Mouse (Mus musculus): ENCODE data around the gene Cd5. TPM values are rescaled to one million over a fixed set of nuclear protein-coding genes. Genes with fewer than 3 reads are reported as not detected.

The Cd5 gene
- total RNA-seq (2021), result 0.12 TPM in 1 of 2 replicates, not detected in the other
- long read RNA-seq, result 0 reads

DNA sequence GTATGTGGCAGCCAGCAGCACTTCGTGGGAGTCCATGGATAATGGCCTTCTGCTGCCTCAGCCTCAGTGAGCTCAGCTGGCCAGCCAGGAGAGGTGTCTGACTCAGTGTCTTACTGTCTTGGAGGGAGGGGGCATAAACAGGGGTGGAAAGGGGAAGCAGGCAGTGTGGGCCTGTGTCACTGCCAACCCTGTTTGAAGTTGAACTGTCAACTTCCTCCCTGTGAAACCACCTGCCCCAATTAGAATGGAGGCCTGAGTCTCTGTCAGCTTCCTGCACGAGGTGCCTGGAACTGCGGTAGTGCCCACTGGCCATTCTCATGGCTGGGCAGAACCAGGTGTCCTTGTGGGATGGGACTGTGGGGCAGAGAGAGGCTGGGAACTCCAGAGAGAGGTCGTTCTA lies at the start of gene Cd5:
Gene Cd5, minus strand, starts transcription at position 192 of the 400 bp plus-strand sequence.
- no peak for DNase-seq

DNA sequence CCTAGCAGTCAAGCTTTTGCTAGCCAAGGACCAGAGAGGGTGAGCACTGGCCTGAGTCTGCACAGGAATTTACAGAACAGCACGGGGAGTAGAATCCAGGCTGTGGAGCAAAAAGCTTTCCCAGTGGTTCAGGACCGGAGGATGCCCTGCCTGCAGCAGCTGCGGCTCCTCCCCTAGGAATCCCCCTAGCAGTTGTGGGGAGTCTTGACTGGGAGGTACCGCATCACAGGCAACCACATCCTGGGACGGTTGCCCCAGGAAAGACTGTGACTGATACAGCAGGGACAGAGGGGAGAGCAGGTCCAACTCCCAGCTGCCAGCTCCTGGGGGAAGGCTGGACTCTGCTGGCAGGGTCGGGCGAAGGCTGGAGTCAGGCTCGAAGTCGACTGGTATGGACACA lies 49.4 kb upstream of the Cd5 start:
- no peak for DNase-seq

DNA sequence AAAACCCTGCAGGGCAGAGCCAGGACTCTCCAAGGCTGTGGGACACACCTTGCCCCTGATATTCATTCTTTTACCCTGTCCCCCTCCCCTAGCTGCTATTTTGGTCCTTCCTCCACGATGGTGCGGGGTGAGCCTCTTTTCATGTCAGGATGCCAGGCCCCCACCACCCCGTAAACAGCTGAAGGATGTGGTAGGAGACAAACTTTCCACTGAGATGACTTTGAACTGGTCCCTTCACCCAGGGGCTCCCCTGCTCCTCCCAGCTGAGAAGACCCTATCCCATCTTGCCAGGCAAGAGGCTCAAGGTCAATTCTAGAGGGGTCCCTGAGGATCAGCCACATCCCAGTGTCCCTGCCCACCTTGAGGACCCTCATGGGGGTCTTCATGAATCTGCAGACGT lies 48.6 kb upstream of the Cd5 start:
- DNase-seq, result no peak

DNA sequence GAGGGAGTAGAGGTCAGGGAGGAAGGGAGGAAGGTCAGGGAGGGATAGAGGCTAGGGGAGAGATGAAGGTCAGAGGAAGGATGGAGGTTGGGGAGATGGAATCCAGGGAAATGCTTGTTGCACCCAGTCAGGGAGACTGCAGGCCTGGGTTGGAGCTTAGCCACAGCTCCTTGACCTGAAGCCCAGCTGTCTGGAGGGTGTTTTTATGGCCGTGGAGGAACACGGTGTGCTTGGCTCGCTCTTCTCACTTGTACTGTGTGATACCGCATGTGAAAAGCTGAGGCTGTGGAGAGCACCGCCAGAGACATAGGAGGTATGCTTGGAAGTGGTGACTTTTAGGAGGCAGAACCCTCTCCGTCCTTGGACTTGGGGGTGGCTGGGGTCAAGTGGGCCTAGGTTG lies 48.0 kb upstream of the Cd5 start:
- no peak for DNase-seq

DNA sequence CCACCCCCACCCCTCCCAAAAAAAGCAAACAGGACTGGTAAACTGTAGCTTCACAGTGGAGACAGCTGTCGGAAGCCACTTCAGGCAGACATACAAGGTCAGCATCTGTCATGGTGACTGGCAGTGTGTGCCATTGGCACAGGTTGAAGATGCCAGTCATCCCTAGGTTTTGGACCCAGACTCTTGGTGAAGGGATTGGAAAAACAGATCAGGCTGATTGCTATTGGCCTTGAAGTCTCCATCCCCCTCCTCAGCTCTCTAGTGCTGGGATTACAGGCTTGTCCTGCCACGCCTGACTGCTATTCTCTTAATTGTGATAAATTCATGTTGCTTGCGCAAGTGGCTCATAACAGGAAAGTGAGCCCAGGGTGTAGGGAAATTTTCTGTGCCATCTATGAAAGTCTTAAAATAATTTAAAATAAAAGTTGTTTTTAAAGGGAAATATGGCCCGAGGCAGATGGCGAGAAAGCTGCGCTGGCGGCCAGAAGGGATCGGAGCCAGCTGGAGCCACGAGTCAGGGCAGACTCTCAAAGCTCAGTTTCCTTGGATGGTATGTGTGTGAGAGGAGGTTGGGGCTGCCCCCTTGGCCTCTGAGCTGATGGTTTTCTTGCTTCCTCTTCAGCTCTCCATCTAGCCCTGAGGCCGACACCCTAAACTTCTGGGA lies 46.1 kb upstream of the Cd5 start:
- DNase-seq, result no peak

DNA sequence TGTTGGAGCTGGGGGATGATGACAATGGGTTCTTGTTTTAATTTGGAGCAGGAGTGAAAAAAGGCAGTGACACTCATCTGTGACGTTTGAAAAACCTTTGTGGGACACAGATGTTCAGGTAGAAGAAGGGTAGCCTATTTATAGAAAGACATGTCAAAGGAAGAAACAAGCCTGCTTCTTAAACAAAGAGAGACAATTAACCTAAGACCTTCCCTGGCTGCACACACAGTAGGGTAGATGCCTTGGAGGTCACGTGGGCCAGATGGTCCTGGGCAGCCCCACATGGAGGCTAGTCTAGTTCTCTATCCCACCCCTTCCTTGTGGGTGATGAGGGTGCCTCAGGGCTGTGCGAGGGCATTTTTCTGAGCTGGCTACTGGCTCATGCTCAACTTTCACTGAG lies 45.3 kb upstream of the Cd5 start:
- DNase-seq, result no peak

DNA sequence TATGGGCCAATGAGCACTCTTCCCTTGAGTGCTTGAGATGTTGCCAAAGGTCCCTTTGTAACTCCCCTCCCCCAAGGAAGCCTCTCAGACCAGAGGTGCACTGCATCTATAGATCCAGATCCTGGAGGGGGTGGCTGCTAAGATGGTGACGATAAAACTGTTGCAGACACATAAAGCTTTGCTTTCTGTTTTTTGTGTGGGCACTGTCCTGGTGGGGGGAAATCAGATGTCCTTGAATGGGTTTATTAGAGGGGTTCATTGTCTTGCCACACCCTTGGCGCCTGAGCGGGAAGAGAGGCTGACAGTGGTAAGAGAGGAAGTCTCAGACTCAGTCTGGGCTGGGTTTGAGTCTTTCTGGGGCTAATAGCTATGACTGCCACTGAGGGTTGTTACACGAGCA lies 44.4 kb upstream of the Cd5 start:
- DNase-seq, result no peak

DNA sequence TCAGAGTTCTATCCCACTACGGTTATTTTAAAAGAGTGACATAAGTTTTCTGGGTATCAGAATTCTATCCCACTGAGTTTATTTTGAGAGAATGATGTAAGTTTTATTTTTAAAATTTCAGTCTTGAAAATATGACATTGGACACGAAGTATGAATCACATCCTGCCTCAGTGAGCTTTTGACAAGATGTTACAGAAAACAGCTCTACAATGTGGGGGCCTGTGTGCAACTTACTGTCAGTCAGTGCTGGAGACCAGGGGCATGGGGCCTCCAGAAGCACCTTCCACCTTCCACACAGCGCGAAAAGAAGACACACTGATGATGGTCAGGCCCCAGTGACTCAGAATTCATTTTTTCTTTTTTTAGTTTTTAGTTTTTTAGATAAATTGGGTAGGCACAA lies 42.8 kb upstream of the Cd5 start:
- DNase-seq, result no peak

DNA sequence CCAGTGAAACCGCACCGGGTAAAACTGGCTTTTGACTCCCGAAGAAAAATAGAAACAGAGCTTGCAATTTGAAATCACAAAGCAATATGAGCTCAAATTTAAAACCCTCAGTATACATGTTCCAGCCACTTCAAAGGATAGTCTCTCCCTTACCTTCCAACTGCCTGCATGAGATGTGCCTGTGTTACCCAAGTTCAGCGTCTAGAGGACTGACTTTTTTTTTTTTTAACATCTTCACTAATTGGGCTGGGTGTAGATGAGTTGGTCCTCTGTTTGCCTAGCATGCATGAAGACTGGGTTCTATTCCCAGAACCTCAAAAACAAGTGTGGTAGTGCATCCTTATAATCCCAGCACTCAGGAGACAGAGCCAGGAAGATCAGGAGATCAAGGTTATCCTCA lies 38.1 kb upstream of the Cd5 start:
- DNase-seq, result no peak

DNA sequence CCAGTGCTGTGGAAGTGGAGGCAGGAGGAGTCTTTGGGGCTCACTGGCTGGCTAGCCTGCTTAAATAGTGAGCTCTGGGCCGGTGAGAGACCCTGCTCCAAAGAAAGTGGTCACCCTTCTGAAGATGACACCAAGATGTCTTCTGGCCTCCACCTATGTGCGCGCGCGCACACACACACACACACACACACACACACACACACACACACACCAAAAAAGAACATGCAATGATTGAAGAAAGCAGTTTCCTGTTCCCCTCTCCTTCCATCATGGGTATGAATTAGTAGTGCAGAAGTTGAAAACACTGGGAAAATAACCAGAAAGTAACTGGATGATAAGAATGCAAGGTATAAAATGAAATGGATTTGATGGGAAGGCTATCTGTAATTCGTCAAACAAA lies 35.3 kb upstream of the Cd5 start:
- no peak for DNase-seq

DNA sequence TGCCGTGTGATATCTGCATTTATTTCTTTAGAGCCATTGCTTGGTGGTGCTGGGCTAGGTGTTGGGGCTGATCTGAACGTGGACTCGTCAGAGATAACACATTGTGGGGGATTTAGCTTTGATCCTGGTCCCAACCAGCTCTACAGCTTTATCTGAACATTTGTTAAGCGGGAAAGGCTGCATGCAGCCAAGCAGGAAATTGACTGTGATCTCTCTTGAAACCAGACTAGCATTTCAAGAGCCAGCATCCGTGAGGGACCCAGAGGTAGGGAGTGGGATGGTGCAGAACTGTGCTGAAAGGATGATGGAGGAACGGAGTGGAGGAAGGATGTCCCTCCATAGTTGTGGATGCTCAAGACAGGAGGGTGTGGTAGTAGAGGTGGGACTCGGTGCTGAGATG lies 34.6 kb upstream of the Cd5 start:
- DNase-seq, result no peak

DNA sequence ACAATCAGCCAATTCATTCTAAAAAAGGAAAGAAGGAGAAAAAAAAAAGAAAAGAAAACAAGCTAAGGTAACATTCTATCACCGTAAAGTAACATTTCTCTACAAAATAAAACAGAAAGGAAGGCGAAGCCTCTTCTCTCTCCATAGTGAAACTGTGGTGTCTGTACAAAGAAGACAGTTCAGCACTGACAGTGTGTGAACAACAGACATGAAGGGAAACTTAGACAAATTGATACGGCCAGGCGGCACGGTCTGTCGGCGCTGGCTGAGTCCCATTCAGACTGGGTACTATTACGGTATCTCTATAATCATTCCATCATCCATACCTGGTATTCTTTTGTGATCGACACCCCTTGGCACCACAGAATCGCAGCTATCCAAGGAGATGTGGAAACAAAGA lies 34.1 kb upstream of the Cd5 start:
- no peak for DNase-seq

DNA sequence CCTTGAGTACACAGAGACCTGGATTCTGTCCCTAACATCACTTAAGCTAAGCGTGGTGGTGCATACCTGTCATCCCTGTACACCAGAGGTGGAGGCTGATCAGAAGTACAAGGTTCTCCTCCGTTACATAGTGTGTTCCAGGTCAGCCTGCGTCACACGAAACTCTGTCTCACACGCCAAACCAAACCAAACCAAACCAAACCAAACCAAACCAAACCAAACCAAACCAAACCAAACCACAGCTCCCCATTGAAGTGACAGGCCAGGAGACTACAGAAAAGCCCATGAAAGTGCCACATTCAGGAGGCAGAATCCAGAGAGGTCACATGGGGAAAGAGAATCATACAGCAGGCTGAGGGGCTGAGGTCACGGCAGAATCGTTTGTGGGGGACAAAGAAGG lies 33.2 kb upstream of the Cd5 start:
- no peak for DNase-seq

DNA sequence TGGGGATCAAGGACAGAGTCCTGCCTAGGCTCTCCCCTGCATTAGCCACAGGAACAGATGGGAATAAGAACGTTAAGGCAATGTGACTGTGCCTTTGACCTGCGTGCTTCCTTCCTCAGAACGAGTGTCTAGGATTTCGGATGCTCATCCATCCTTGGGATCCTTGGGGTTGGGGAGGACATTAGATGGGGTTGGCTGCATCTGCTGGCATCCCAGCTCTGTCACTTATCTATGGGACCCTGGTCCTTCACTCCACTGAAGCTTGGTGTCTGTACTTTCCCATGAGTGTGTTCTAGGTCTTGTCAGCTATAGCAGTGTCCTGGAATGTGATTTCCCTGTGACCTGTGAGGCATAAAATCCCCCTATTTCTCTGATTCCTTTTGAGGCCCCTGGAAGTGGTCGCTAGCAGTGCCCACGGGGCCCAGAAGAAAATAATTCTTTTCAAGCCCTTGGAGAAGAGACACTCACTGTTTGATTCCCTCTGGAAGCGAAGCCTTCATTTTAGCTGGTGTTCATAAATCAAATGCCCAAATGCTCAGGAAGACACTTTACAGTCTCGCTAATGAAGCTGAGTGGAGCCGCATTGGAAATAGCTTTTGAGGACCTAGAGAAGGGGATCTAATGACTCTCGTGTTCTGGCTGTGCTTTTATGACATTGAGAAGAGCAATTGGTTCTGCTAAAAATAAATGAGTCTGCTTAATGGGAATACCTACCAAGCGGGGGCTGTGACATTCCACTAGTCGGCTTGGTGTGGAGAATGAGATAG lies 30.8 kb upstream of the Cd5 start:
- no peak for DNase-seq

DNA sequence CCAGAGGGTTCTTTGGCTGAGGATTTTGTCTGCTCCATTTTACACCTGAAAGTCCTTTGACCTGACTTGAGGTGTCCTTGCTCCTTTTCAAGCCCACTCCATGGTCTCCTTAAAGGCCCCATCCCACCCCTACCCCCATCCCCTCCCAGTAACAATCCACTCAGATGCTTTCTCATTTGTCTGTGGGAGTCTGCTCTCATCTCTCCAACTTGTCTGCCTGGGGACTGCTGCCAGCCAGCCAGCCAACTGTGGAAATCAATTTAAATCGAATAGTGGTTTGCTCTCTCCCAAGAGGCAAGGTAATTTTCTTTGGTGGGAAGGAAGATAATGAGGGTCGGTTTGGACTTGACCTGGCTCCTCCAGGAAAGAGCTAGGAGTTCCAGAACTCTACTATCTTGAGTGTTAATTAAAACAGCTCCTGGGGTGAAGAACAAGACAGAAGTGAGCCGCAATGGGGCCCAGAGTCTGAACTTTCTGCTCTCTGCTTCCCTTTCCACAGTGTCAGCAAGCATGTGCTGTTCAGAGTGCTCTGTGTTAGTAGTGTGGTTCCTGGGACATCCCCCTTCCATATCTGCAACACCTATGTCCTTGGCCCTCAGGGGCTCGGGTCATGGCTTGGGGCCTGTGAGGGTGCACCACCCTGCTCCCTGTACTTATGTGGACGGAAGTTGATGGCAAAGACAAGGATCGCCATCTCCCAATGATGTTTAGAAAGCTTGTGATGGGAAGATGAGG lies 30.1 kb upstream of the Cd5 start:
- no peak for DNase-seq

DNA sequence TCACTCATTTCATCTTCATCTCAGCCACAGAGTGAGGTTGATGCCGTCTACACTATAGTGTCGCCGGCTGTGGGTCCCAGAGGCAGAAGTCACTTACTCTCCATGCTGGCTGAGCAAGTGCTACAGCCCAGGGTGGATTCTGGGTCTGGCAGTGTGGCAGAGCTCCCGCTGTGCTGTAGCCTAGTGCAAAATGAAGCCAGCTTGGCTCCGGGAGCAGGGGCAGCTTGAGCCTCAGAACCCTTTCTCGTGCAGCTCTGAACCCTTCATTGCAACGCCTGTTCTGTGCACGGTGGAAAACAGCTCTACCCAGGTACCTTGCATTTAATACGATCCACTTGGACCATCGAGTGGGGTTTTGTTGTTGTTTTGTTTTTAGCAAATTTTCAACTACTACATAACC lies 28.8 kb upstream of the Cd5 start:
- DNase-seq, result no peak

DNA sequence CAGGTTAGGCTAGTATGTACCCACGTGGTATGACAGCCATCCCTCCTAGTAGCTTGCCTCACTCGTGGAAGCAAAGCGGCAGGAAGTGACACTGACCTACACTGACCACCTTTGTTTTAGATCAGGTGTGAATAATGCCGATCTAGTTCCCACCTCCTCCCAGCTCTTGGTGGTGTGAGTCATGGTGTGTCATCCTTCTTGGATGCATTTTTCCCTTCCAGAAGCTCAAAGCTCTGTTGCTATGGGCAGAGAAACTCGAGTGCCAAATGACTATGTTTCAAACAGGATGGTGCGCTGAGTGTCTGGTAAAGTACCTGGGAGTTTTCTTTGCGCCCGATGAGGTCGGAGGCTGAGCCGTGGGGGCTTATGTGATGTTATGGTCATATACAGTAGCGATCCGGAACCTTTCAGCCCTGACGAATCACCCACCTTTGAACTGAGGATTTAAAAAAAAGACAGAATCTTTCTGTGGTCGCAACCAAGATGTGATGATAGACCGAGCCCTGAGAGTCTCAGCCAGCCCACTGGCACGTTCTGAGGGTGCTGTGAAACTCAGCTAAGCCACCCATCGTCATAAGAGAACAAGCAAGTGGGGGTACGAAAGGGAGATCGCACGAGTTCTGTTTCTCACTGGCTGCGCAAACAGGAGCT lies 24.7 kb upstream of the Cd5 start:
- DNase-seq, result no peak

DNA sequence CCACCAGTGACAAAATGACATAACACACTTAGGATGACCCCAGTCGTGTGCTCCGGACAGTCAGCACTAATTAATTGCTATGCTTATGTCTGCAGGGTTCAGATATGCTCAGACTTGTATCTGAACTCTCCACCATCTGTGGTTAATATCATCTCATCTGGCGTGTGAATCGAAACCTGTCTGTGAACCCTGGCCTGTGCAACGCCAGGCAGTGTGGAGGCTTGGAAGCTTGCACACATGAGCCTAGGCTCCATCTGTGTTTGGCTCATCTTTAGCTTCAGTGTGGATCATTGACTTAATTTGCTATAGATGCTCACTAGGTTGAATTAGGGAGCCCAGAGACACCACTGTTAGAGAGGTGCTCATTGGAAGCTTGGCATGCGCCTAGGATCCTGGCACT lies 23.7 kb upstream of the Cd5 start:
- DNase-seq, result no peak

DNA sequence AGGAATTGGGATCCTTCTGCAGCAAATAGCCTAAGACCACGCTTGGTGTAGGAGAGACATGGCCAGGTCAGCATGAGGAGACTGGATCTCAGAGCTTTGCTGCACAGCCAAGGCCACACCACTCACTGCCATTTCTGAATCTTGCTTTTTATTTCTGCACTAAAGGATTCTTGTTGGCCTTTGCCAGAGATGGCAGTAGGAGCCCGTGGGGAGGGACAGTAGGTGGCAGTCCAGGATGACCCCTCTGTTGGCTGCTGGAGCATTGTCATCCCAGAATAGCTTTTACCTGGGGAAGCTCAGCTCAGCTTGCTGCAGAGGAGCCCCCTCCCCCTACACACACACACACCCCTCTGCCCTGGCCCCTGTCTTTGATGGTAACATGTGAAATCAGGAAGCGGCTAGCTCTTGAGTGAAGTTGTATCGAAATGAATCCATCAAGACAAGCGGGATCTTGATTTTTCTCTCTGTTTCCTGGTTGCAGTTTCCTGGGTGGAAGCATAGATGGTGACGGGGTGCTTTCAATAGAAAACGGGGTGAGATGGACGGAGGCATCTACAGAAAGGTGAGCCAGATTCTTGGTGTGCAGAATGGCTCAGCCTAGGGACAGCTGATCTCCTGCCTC lies 23.1 kb upstream of the Cd5 start:
- DNase-seq, result no peak

DNA sequence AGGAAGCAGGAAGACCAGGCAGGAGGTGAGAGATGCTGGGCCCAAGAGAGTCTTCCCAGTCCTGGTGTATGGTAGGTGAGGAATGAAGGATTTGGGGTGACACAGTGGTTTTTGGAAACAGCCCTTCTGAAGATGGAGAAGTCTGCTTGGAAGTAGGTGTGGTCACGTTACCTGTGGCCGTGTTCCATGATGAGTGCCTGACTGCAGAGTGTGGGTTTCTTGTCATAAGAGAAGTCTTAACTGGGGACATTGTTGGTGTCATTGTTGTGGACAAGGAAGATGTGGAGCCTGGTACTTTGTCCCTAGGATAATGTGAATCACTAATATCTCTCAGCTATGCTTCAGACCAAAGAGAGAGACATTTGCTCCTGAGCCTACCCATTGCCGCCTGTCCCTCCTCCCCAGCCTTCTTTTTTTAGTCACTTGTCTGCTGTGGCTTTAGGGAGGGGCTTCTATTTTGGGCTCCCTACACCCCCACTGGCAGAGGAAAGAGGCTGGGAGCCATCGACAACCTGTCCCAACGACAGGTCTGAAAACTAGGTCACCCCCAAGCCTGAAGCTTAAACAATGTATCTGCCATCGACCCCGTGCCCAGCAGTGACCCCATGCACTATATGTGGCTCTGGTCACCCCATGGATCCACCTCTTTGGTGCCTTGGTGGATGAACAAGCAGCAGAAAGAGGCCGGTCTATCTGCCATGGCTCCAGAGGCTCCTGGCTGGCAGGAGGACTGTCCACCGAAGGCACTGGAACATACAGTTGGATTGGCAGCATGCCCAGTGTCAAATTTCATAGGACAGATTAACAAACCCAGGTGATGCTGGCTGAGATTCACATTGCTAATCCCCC lies 21.4 kb upstream of the Cd5 start:
- DNase-seq, result no peak

DNA sequence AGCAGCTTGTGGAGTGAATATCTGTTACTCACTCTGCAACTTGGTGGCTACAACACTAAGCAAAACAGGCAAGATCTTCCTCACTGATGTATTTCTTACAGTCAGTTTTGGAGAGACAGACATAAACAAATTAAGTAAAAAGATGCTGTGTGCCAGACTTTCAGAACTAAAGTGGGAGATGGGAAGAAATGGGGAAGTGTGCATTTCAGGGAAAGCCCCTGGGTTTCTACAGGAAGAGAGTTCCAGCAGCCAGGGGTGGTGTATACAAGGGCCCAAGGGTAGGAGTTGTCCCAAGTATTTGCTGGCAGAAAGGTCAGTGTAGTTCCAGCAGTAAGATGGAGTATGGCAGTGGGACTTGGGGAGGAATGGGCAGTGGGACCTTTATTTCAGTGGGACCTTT lies 20.7 kb upstream of the Cd5 start:
- DNase-seq, result no peak

DNA sequence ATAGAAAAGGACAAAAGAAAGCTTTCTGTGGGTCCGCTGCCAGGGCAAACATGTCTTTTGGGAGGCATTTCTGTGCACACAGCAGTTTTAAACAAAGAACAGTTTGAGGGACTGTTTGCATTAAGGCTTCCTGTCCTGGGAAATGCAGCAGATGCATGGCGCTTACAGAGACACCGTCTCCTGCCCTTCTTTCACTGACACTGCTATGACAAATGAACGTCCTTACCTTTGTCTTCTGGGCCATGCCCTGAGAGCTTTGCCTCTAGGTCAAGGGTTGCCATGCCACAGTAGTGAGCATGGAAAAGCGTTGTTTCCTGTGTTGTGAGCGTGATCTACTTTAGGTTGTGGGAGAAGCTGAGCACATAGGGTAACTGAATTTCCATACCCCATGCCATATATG lies 19.9 kb upstream of the Cd5 start:
- DNase-seq, result no peak
